Mouse (Mus musculus): ENCODE measurements around the gene Gramd1b. TPM values are rescaled to one million over a fixed set of nuclear protein-coding genes. Genes with fewer than 3 reads are reported as not detected.

Gramd1b gene
- polyA plus RNA-seq, 1 experiment from 2014 or later: 2.1 TPM

DNA sequence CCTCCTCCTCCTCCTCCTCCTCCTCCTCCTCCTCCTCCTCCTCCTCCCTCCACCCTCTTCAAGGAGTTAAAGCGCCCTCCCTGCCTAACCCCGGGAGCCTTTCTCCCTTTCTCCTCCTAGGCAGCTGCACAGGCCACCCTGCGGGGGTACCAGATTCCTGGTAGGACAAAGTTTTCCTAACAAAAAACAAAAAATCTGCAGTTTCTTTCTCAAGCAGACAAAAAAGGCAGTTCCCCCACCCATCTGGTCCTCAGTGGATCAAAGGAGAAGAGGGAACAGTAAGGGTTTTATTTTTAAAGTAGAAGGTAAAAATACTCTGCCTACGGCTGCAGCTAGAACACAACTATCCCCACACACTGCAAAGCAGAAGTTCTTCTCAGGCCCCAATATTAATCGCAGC lies 156.2 kb downstream of the Gramd1b start:
- H3K27me3 ChIP-seq (replicated peaks; ENCODE audit: control insufficient read depth, insufficient read depth, low read length): no peaks in the 10 kb centered on the region
- no peak overlapping the region for H3K4me3 ChIP-seq (ENCODE audit: low read depth, low read length)
- H3K36me3 ChIP-seq (ENCODE audit: control insufficient read depth, insufficient read depth, low read length): no peaks in the 10 kb centered on the region
- ATAC-seq (replicated peaks; ENCODE audit: low FRiP score) (no peak), DNase-seq (ENCODE audit: low spot score) (no peak)
- WGBS: 68% methylated on average over 2 of the region's 5 CpGs
- no peak overlapping the region for H3K4me2 ChIP-seq
- H3K27ac ChIP-seq (ENCODE audit: low read depth, low read length): no peak overlapping the region
- H3K9ac ChIP-seq (ENCODE audit: low read depth, low read length): no peak overlapping the region
- H3K9me3 ChIP-seq (ENCODE audit: control insufficient read depth, low read length): no peaks in the 10 kb centered on the region
- H3K4me1 ChIP-seq (replicated peaks; ENCODE audit: control insufficient read depth, insufficient read depth, low read length): 0 out of 2 replicates have a peak, but pooled peaks cover 2% of the 10 kb centered on the region

DNA sequence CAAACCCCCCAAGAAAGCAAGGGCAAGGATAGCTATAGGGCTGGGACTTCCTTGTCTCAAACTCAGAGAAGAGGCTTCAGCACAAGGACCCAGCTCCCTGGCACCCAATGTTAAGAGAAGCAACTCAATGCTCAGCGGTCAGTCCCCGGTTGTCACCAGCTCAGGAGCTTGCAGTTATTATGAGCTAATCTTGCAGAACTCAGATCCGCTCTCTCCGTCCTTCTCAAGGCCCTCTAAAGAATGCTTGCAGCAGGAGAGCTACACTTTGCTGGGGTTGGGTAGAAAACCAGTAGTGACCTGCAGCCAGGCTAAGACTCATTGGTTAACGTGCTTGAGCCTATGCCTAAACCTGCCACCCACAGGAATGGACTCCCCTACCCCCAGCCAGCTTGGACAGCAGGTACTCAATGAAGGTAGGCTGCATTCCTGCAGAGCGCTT lies 156.6 kb downstream of the Gramd1b start:
- Histone ChIP-seq H3K36me3 (ENCODE audit: control insufficient read depth, insufficient read depth, low read length) (no peaks in the 10 kb centered on the region), H3K27ac (ENCODE audit: low read depth, low read length) (no peak overlapping the region), H3K9ac (ENCODE audit: low read depth, low read length) (no peak overlapping the region), H3K4me3 (ENCODE audit: low read depth, low read length) (no peak overlapping the region), H3K27me3 (replicated peaks; ENCODE audit: control insufficient read depth, insufficient read depth, low read length) (no peaks in the 10 kb centered on the region), H3K4me2 (no peak overlapping the region), H3K4me1 (replicated peaks; ENCODE audit: control insufficient read depth, insufficient read depth, low read length) (0 out of 2 replicates have a peak, but pooled peaks cover 2% of the 10 kb centered on the region), H3K9me3 (ENCODE audit: control insufficient read depth, low read length) (no peaks in the 10 kb centered on the region)
- WGBS: 75% methylated on average over 6 of the region's 6 CpGs
- DNase-seq (ENCODE audit: low spot score) (no peak), ATAC-seq (replicated peaks; ENCODE audit: low FRiP score) (no peak)

DNA sequence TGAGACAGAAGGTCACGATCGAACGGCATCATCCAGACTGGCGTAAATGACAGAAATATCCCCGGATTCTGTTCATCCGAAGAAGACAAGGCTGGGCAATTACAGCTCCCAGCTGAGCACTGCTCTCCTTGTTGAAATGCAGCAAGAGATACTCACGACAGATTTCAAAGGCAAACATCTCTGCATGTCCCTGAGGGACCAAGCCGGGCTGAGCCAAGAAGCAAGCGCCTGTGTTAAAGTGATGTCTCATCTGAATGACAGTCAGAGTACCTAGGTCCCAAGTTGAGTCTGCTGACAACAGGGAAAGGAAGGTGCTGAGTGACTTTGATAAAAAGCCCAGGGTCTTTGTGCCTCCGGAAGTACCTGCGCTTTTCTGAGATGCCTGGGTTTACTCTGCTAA lies 157.1 kb downstream of the Gramd1b start:
- Histone ChIP-seq H3K4me3 (ENCODE audit: low read depth, low read length) (no peak overlapping the region), H3K9me3 (ENCODE audit: control insufficient read depth, low read length) (no peaks in the 10 kb centered on the region), H3K4me2 (no peak overlapping the region), H3K36me3 (ENCODE audit: control insufficient read depth, insufficient read depth, low read length) (no peaks in the 10 kb centered on the region), H3K27me3 (replicated peaks; ENCODE audit: control insufficient read depth, insufficient read depth, low read length) (no peaks in the 10 kb centered on the region), H3K4me1 (replicated peaks; ENCODE audit: control insufficient read depth, insufficient read depth, low read length) (0 out of 2 replicates have a peak, but pooled peaks cover 2% of the 10 kb centered on the region), H3K27ac (ENCODE audit: low read depth, low read length) (no peak overlapping the region), H3K9ac (ENCODE audit: low read depth, low read length) (no peak overlapping the region)
- 85% methylated on average over 11 of the region's 11 CpGs for WGBS
- DNase-seq (ENCODE audit: low spot score): no peak
- no peak for ATAC-seq (replicated peaks; ENCODE audit: low FRiP score)

DNA sequence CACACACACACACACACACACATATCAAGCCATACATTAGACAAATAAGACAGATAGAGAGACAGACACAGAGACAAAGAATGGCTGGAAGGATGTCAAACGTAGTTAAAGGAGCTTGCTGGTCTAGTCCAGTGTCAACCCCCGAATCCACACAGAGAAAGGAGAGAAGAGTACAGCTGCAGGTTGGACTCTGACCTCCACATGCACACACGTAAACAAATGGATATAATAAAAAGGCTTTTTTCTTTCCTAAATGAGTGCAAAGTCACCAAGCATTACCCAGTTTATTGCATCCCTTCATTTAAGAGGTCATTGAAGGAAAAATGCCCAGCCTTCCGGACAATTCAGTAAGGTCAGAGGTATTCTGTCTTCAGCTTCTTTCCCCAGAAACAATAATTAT lies 161.0 kb downstream of the Gramd1b start:
- ATAC-seq (replicated peaks; ENCODE audit: low FRiP score) (no peak), DNase-seq (ENCODE audit: low spot score) (no peak)
- Histone ChIP-seq H3K36me3 (ENCODE audit: control insufficient read depth, insufficient read depth, low read length) (no peaks in the 10 kb centered on the region), H3K9me3 (ENCODE audit: control insufficient read depth, low read length) (no peaks in the 10 kb centered on the region), H3K4me2 (no peak overlapping the region), H3K4me1 (replicated peaks; ENCODE audit: control insufficient read depth, insufficient read depth, low read length) (no peaks in the 10 kb centered on the region), H3K9ac (ENCODE audit: low read depth, low read length) (no peak overlapping the region), H3K4me3 (ENCODE audit: low read depth, low read length) (no peak overlapping the region), H3K27ac (ENCODE audit: low read depth, low read length) (no peak overlapping the region), H3K27me3 (replicated peaks; ENCODE audit: control insufficient read depth, insufficient read depth, low read length) (no peaks in the 10 kb centered on the region)
- 74% methylated on average over 4 of the region's 4 CpGs for WGBS

DNA sequence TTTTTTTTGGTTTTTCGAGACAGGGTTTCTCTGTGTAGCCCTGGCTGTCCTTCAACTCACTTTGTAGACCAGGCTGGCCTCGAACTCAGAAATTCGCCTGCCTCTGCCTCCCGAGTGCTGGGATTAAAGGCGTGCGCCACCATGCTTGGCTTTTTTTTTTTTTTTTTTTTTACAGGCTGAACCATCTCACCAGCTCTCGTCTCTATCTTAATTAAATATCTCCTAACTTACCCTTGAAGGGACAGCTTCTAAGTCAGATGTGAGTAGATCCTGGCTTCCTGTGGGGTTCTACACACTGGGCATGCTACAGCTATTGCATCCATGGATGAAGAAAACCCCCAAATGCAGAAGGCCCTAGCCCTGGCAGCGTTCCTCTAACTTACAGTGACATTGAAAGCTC lies 164.4 kb downstream of the Gramd1b start:
- no peak overlapping the region for H3K4me3 ChIP-seq (ENCODE audit: low read depth, low read length)
- H3K36me3 ChIP-seq (ENCODE audit: control insufficient read depth, insufficient read depth, low read length): no peaks in the 10 kb centered on the region
- no peak overlapping the region for H3K27ac ChIP-seq (ENCODE audit: low read depth, low read length)
- H3K4me2 ChIP-seq: no peak overlapping the region
- WGBS: 89% methylated on average over 8 of the region's 8 CpGs
- H3K9me3 ChIP-seq (ENCODE audit: control insufficient read depth, low read length): no peaks in the 10 kb centered on the region
- no peak for DNase-seq (ENCODE audit: low spot score)
- H3K9ac ChIP-seq (ENCODE audit: low read depth, low read length): no peak overlapping the region
- no peaks in the 10 kb centered on the region for H3K4me1 ChIP-seq (replicated peaks; ENCODE audit: control insufficient read depth, insufficient read depth, low read length)
- H3K27me3 ChIP-seq (replicated peaks; ENCODE audit: control insufficient read depth, insufficient read depth, low read length): no peaks in the 10 kb centered on the region
- no peak for ATAC-seq (replicated peaks; ENCODE audit: low FRiP score)

DNA sequence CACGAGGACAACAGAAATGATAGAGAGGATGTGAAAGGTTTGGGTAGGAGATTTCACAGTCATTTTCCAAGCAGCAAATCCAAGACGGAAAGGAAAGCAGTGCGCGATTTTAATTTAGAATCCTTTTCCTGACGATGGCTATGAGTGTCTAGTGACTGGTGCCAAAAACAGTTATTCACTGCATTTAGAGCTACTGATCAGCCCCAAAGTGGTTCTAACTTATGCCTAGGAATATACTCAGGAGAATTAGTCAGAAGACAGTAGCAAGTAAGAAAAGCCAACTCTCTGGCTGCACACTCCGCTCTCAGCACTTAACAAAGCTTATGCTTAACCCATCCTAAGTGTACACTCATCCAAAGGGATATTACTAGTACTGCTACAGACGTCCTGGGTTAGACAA lies 166.9 kb downstream of the Gramd1b start:
- no peaks in the 10 kb centered on the region for H3K9me3 ChIP-seq (ENCODE audit: control insufficient read depth, low read length)
- no peaks in the 10 kb centered on the region for H3K36me3 ChIP-seq (ENCODE audit: control insufficient read depth, insufficient read depth, low read length)
- no peak overlapping the region for H3K4me2 ChIP-seq
- H3K27me3 ChIP-seq (replicated peaks; ENCODE audit: control insufficient read depth, insufficient read depth, low read length): no peaks in the 10 kb centered on the region
- no peak for DNase-seq (ENCODE audit: low spot score)
- no peak overlapping the region for H3K9ac ChIP-seq (ENCODE audit: low read depth, low read length)
- no peak overlapping the region for H3K4me3 ChIP-seq (ENCODE audit: low read depth, low read length)
- no peak overlapping the region for H3K27ac ChIP-seq (ENCODE audit: low read depth, low read length)
- no peak for ATAC-seq (replicated peaks; ENCODE audit: low FRiP score)
- 84% methylated on average over 7 of the region's 7 CpGs for WGBS
- H3K4me1 ChIP-seq (replicated peaks; ENCODE audit: control insufficient read depth, insufficient read depth, low read length): no peaks in the 10 kb centered on the region

DNA sequence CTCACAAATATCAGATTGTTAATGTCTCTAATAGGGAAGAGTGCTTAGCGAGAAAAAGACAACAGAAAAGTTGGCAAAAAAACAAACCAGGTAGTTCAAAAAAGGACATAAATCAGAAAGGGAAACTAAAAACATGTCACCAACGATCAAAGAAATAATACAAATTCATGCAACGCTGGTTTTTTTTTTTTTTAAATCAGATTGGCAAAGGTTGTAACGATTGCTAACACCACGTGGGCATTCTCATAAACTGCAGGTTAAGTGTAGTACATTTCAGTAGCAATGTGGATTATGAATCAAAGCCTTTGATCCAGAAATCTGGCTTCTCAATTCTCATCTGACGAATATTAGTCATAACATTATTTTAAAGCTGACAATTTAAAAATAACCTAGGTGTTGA lies 169.2 kb downstream of the Gramd1b start:
- no peaks in the 10 kb centered on the region for H3K4me1 ChIP-seq (replicated peaks; ENCODE audit: control insufficient read depth, insufficient read depth, low read length)
- 81% methylated on average over 6 of the region's 6 CpGs for WGBS

DNA sequence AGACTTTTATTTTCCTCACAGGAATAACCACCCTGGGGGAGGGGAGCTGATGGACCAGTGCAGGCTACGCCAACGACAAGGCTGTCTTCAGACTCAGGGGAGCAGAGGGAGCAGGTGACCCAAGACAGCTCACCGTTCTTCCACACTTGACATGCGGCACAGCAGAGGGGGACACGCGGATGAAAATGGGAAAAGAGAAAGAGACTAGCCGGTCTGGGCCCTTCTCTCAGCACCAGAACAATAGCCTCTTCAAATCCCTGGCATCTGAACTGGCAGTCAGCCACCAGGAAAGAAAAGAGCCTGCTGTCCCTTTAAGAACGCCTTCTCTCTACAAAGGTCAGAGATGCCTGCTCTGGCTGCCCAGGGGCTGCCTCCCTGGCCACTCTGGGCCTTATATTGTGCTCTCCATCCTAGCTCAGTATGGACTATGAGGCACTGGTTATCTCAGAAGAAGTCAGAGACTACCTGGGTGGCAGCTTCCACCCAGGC lies 172.7 kb downstream of the Gramd1b start:
- H3K27me3 ChIP-seq (replicated peaks; ENCODE audit: control insufficient read depth, insufficient read depth, low read length): no peaks in the 10 kb centered on the region
- 86% methylated on average over 8 of the region's 8 CpGs for WGBS
- H3K4me1 ChIP-seq (replicated peaks; ENCODE audit: control insufficient read depth, insufficient read depth, low read length): no peaks in the 10 kb centered on the region
- no peak overlapping the region for H3K9ac ChIP-seq (ENCODE audit: low read depth, low read length)
- no peak overlapping the region for H3K27ac ChIP-seq (ENCODE audit: low read depth, low read length)
- no peak overlapping the region for H3K4me2 ChIP-seq
- no peaks in the 10 kb centered on the region for H3K36me3 ChIP-seq (ENCODE audit: control insufficient read depth, insufficient read depth, low read length)
- H3K9me3 ChIP-seq (ENCODE audit: control insufficient read depth, low read length): no peaks in the 10 kb centered on the region
- no peak for ATAC-seq (replicated peaks; ENCODE audit: low FRiP score)
- DNase-seq (ENCODE audit: low spot score): no peak
- H3K4me3 ChIP-seq (ENCODE audit: low read depth, low read length): no peak overlapping the region

More for the DNA sequence above, 169.2 kb downstream of the Gramd1b start:
- no peak overlapping the region for H3K27ac ChIP-seq (ENCODE audit: low read depth, low read length)
- DNase-seq (ENCODE audit: low spot score) (no peak), ATAC-seq (replicated peaks; ENCODE audit: low FRiP score) (no peak)
- no peaks in the 10 kb centered on the region for H3K9me3 ChIP-seq (ENCODE audit: control insufficient read depth, low read length)
- no peak overlapping the region for H3K4me3 ChIP-seq (ENCODE audit: low read depth, low read length)
- H3K36me3 ChIP-seq (ENCODE audit: control insufficient read depth, insufficient read depth, low read length): no peaks in the 10 kb centered on the region
- H3K9ac ChIP-seq (ENCODE audit: low read depth, low read length): no peak overlapping the region
- no peak overlapping the region for H3K4me2 ChIP-seq
- no peaks in the 10 kb centered on the region for H3K27me3 ChIP-seq (replicated peaks; ENCODE audit: control insufficient read depth, insufficient read depth, low read length)

DNA sequence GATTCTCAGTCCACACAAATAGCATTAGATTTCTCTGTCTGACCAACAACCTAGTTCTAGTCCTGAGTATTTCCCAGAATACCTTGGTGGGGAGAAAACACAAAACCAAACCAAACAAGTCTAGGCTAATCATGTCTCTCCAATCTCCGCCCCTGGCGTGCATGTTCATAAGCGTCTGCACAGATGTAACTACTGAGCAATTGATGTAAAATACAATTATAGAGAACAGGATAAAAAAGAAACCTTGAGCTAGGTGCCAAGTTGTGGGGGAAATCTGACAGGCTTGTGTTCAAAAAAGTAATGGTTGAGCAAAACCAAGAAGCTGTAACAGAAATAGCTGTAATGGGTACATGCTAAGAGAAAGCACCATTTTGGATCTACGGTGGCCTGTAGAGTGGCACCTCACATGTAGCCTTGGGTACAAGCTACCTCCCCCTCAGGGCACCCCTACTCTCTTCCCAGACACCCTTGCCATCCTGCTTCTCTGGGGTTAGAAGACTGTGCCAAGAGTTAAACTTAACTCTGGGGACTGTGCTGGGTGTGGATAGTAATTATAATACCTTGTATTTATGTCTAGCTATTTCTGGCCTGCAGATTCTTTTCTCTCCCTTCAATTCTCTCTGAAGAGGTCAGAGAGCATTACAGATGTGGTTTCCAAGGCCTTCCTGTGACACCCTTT lies 174.3 kb downstream of the Gramd1b start:
- H3K4me3 ChIP-seq (ENCODE audit: low read depth, low read length): no peak overlapping the region
- no peak for ATAC-seq (replicated peaks; ENCODE audit: low FRiP score)
- H3K9me3 ChIP-seq (ENCODE audit: control insufficient read depth, low read length): no peaks in the 10 kb centered on the region
- 92% methylated on average over 4 of the region's 4 CpGs for WGBS
- no peaks in the 10 kb centered on the region for H3K36me3 ChIP-seq (ENCODE audit: control insufficient read depth, insufficient read depth, low read length)
- H3K4me1 ChIP-seq (replicated peaks; ENCODE audit: control insufficient read depth, insufficient read depth, low read length): no peaks in the 10 kb centered on the region
- no peak overlapping the region for H3K4me2 ChIP-seq
- no peaks in the 10 kb centered on the region for H3K27me3 ChIP-seq (replicated peaks; ENCODE audit: control insufficient read depth, insufficient read depth, low read length)
- DNase-seq (ENCODE audit: low spot score): no peak
- no peak overlapping the region for H3K27ac ChIP-seq (ENCODE audit: low read depth, low read length)
- no peak overlapping the region for H3K9ac ChIP-seq (ENCODE audit: low read depth, low read length)

Measured in liver, embryonic 11.5 days (tissue).